Mouse (Mus musculus): ENCODE measurements around the gene Fsd1. TPM values are rescaled to one million over a fixed set of nuclear protein-coding genes. Genes with fewer than 3 reads are reported as not detected.
A peak's percentile ranks its signal among the peaks of the same experiment; 100 is the strongest.

Fsd1 gene
- total and polyA plus RNA-seq, 3 experiments: 0.21 TPM; not detected in 2

DNA sequence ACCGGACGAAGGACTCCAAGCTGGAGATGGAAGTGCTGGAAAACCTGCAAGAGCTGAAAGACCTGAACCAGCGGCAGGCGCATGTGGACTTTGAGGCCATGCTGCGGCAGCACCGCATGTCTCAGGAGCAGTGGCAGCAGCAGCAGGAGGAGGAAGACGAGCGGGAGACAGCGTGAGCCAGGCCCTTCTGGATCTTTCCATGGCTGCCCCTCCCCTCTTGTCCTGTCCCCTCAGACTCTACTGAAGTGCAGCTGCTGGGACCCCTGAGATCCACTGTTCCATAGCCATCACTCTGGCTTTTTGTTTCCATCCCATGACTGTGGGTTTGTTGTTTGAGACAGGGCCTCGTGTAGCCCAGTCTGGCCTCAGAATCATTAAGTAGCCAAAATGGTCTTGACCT lies 21.8 kb upstream of the Fsd1 start:
- H3K36me3 ChIP-seq (replicated peaks in 1 of 2; ENCODE audit: control insufficient read depth in 1 of 2, insufficient read depth in 1 of 2, low read length in 1 of 2): peaks cover 54 to 88% of the 10 kb centered on the region in 2 experiments
- H3K4me2 ChIP-seq (ENCODE audit: insufficient read depth, low read depth, poor library complexity, severe bottlenecking): no peak overlapping the region
- no peak overlapping the region for H3K9ac ChIP-seq (ENCODE audit: insufficient read depth, low read depth)
- TF ChIP-seq ZKSCAN1 (IDR thresholded peaks at IDR 0.05; ENCODE audit: borderline replicate concordance, low read depth, low read length) (no peak), RAD21 (IDR thresholded peaks at IDR 0.05; ENCODE audit: low read depth, low read length) (no peak), BHLHE40 (IDR thresholded peaks at IDR 0.05; ENCODE audit: low read depth, low read length) (no peak), CHD1 (IDR thresholded peaks at IDR 0.05; ENCODE audit: low read depth, low read length) (no peak), JUND (conservative IDR thresholded peaks at IDR 0.05; ENCODE audit: low read depth, low read length) (no peak), SIN3A (IDR thresholded peaks at IDR 0.05; ENCODE audit: low read length) (no peak), SMC3 (IDR thresholded peaks at IDR 0.05; ENCODE audit: low read depth, low read length) (no peak), ETS1 (conservative IDR thresholded peaks at IDR 0.05; ENCODE audit: low read depth, low read length) (no peak), USF1 (IDR thresholded peaks at IDR 0.05; ENCODE audit: low read depth, low read length) (no peak), HCFC1 (IDR thresholded peaks at IDR 0.05; ENCODE audit: low read depth, low read length) (no peak), CTCF (conservative IDR thresholded peaks at IDR 0.05 in 1 of 2, IDR thresholded peaks at IDR 0.05 in 1 of 2; ENCODE audit: low read depth in 2 of 2, low read length in 2 of 2) (no peak), IRF4 (IDR thresholded peaks at IDR 0.05; ENCODE audit: low read depth, low read length) (no peak), NELFE (IDR thresholded peaks at IDR 0.05; ENCODE audit: low read depth, low read length) (no peak), MAZ (IDR thresholded peaks at IDR 0.05; ENCODE audit: low read depth, low read length) (no peak), EP300 (IDR thresholded peaks at IDR 0.05; ENCODE audit: low read length) (no peak), CHD2 (IDR thresholded peaks at IDR 0.05; ENCODE audit: low read length) (no peak), MAX (IDR thresholded peaks at IDR 0.05; ENCODE audit: low read length) (no peak), ZMIZ1 (IDR thresholded peaks at IDR 0.05; ENCODE audit: low read depth, low read length) (no peak), E2F4 (IDR thresholded peaks at IDR 0.05; ENCODE audit: insufficient replicate concordance, low read depth, low read length) (no peak)
- in situ Hi-C loops (cut with MboI; ENCODE audit: low pct_ligation_motif_present, low pct_unique_long_range_greater_than_20kb, low sequenced_read_pairs) (no loop called here), dilution Hi-C loops (cut with MboI; ENCODE audit: extremely low pct_ligation_motif_present, extremely low pct_unique_long_range_greater_than_20kb, low sequenced_read_pairs) (no loop called here)
- peaks cover 18 to 37% of the 10 kb centered on the region in 2 experiments for H3K4me1 ChIP-seq (ENCODE audit: control insufficient read depth in 1 of 2, insufficient read depth in 2 of 2)
- no peaks in the 10 kb centered on the region for H3K27me3 ChIP-seq (replicated peaks)
- no peak overlapping the region for H3K4me3 ChIP-seq (replicated peaks in 1 of 3; ENCODE audit: low read depth in 2 of 3, low read length in 2 of 3, poor library complexity in 1 of 3)
- no peaks in the 10 kb centered on the region for H3K9me3 ChIP-seq (replicated peaks; ENCODE audit: low read length)
- no peak for DNase-seq (ENCODE audit: extremely low read depth)
- no peak overlapping the region for H3K27ac ChIP-seq (ENCODE audit: insufficient read depth, low read depth)
- peaks cover 4% of the 10 kb centered on the region; the same call in 1 of the 2 replicates for H3K79me2 ChIP-seq (replicated peaks; ENCODE audit: control insufficient read depth, extremely low read depth, insufficient read depth, poor library complexity, severe bottlenecking)

DNA sequence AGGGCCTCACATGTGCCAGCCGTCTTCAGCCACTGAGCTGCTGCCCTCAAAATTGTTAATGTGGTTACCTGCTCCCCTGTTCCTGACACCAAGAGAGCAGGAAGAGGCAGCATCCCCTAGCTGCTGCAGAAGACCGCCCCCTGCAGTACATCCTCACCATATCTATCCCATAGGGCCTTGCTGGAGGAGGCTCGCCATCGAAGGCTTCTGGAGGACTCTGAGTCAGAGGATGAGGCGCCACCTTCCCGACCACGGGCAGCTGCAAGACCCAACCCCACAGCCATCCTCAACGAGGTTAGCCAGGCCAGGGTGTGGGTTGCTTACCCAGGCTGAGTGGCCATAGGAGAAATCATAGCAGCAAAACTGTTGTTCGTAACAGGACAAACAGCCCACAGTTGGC lies 21.3 kb upstream of the Fsd1 start:
- Histone ChIP-seq H3K9me3 (replicated peaks; ENCODE audit: low read length) (no peaks in the 10 kb centered on the region), H3K4me3 (replicated peaks in 1 of 3; ENCODE audit: low read depth in 2 of 3, low read length in 2 of 3, poor library complexity in 1 of 3) (no peak overlapping the region), H3K27me3 (replicated peaks) (no peaks in the 10 kb centered on the region), H3K36me3 (replicated peaks in 1 of 2; ENCODE audit: control insufficient read depth in 1 of 2, insufficient read depth in 1 of 2, low read length in 1 of 2) (peaks cover 54 to 93% of the 10 kb centered on the region in 2 experiments), H3K79me2 (replicated peaks; ENCODE audit: control insufficient read depth, extremely low read depth, insufficient read depth, poor library complexity, severe bottlenecking) (peaks cover 2% of the 10 kb centered on the region; the same call in 1 of the 2 replicates), H3K27ac (ENCODE audit: insufficient read depth, low read depth) (no peak overlapping the region), H3K4me2 (ENCODE audit: insufficient read depth, low read depth, poor library complexity, severe bottlenecking) (no peak overlapping the region), H3K9ac (ENCODE audit: insufficient read depth, low read depth) (no peak overlapping the region), H3K4me1 (ENCODE audit: control insufficient read depth in 1 of 2, insufficient read depth in 2 of 2) (peaks cover 15 to 35% of the 10 kb centered on the region in 2 experiments)
- dilution Hi-C loops (cut with MboI; ENCODE audit: extremely low pct_ligation_motif_present, extremely low pct_unique_long_range_greater_than_20kb, low sequenced_read_pairs) (no loop called here), in situ Hi-C loops (cut with MboI; ENCODE audit: low pct_ligation_motif_present, low pct_unique_long_range_greater_than_20kb, low sequenced_read_pairs) (no loop called here)
- TF ChIP-seq CTCF (conservative IDR thresholded peaks at IDR 0.05 in 1 of 2, IDR thresholded peaks at IDR 0.05 in 1 of 2; ENCODE audit: low read depth in 2 of 2, low read length in 2 of 2) (0 out of 4 replicates have a peak, but pooled peaks of 1 of the 2 experiments have one; percentile 16), RCOR1 (conservative IDR thresholded peaks at IDR 0.05; ENCODE audit: low read depth, low read length) (no peak), BHLHE40 (IDR thresholded peaks at IDR 0.05; ENCODE audit: low read depth, low read length) (no peak), RAD21 (IDR thresholded peaks at IDR 0.05; ENCODE audit: low read depth, low read length) (peak; percentile 5; the same call in 1 of the 2 replicates)
- DNase-seq (ENCODE audit: extremely low read depth): no peak

All from CH12.LX (cell line).